8 mouse cellular contexts compared by ENCODE assay signal in the genomic region with DNA sequence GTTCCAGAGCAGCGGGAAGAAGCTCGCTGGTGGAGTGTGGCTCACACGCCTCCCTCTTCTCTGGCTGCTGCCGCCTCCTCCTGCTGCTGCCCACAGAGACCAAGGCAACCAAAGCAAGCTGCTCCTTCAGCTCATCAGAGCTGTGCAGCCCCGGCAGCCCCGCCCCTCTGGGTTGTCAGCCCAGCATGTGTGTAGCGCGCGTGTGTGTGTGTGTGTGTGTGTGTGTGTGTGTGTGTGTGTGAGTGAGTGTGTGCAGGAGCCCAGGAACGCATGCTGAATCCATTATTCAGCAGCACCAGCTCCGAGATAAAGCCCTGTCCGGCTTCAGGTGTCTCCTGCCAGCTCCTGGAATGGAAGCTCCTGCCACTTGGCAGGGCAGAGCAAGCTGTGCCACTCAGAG. TPM values are rescaled to one million over a fixed set of nuclear protein-coding genes. Genes with fewer than 3 reads are reported as not detected.
DNase-seq lines count a peak whose midpoint lies in the region; ATAC-seq lines count a peak whose summit lies in the region.

Otof (minus strand) TSS at position 112 of the 400 bp plus-strand sequence.

- intact Hi-C loops in gastrocnemius, postnatal 14 days (cut with DNase I; ENCODE audit: low total_unique reads): no loop called here

- H3K4me1 ChIP-seq in midbrain, embryonic 14.5 days (ENCODE audit: control insufficient read depth, insufficient read depth, low read length): peaks cover 21% of the 10 kb centered on the region; the same call in 1 of the 2 replicates

- ATAC-seq in midbrain, embryonic 14.5 days (ENCODE audit: low FRiP score, low TSS enrichment): peak; percentile 66

- H3K4me2 ChIP-seq in midbrain, embryonic 14.5 days (ENCODE audit: low read length): peak within 1 kb of the TSS; percentile 42

- WGBS in midbrain, embryonic 14.5 days: 21% methylated on average over 12 of the region's 12 CpGs

- no peak within 1 kb of the TSS for H3K9ac ChIP-seq in midbrain, embryonic 14.5 days (replicated peaks; ENCODE audit: low read length)

- peak within 1 kb of the TSS; percentile 52 for H3K27ac ChIP-seq in midbrain, embryonic 14.5 days (replicated peaks; ENCODE audit: low read depth, low read length)

- no peaks in the 10 kb centered on the region for H3K9me3 ChIP-seq in midbrain, embryonic 14.5 days (ENCODE audit: control insufficient read depth, low read length)

- H3K4me3 ChIP-seq in midbrain, embryonic 14.5 days (replicated peaks; ENCODE audit: low read depth, low read length): 0 out of 2 replicates have a peak within 1 kb of the TSS, but pooled peaks have one; percentile 7

- H3K27me3 ChIP-seq in midbrain, embryonic 14.5 days (ENCODE audit: control insufficient read depth, insufficient read depth, low read length): no peaks in the 10 kb centered on the region; the same call in 1 of the 2 replicates

- H3K36me3 ChIP-seq in midbrain, embryonic 14.5 days (ENCODE audit: control insufficient read depth, insufficient read depth, low read length): no peaks in the 10 kb centered on the region

- peak; percentile 41 for DNase-seq in gastrocnemius, postnatal 14 days
- DNase-seq in gastrocnemius, adult 8-10 months (ENCODE audit: low spot score in 2 of 2): no peak
- DNase-seq in cerebellum, adult 18-20 months: peak; percentile 50 to 52
- DNase-seq in frontal cortex, postnatal 10 days (ENCODE audit: low spot score in 2 of 2): peak; percentile 58 to 77
- DNase-seq in layer of hippocampus, adult 9-11 months: peak; percentile 82
- peak; percentile 80 for DNase-seq in midbrain, embryonic 14.5 days
- DNase-seq in spleen, adult 12 weeks (ENCODE audit: low spot score): no peak
- DNase-seq in adipocyte (ENCODE audit: low spot score): no peak

RNA-seq across cellular contexts. Expression of gene Otof, which starts in this region (rescaled TPM):
- under 1 TPM; 0.12 to 0.20 TPM for total RNA-seq in gastrocnemius, postnatal 14 days (2021)
- total RNA-seq in gastrocnemius, adult 8-10 months (2022): under 1 TPM in 3 of 4 experiments, not detected in 1; 0.02 to 0.05 (median 0.04) TPM
- polyA plus RNA-seq in midbrain, embryonic 14.5 days (2014; fragmentation: Nextera tagmentation; extraction: Ambion mirVana): 2.7 and 3.3 TPM in 2 replicates

Comparison
In these comparisons a context has a peak if more than half of its experiments do, and no peak if none do; other contexts are left out.
1. Peak in DNase-seq in gastrocnemius, postnatal 14 days; RNA of the gene not detected or under 1 TPM.
2. DNase-seq: peak in cerebellum, adult 18-20 months (2 of 2), frontal cortex, postnatal 10 days (2 of 2), layer of hippocampus, adult 9-11 months (single experiment) and midbrain, embryonic 14.5 days (single experiment); none in gastrocnemius, adult 8-10 months (0 of 2), spleen, adult 12 weeks (single experiment) and adipocyte (single experiment).